Mouse (Mus musculus) cerebellum, adult 9-10 months (tissue): ENCODE measurements at regions not wholly inside any gene's neighbourhood (a gene's known extent, or its start where the extent isn't known, plus 50 kb on each side); places are given as distances from the start of the nearest gene placed in this dataset.

Experiments
- DNase-seq: peaks from one replicate; pipeline ENCODE4 v3.0.0; 2022

- peak; percentile 7 for DNase-seq
These were observed 138.7 kb downstream of the Cdr1 start for GRCm38 (mm10) chrX:61046700-61047099.

- DNase-seq = no peak
These were observed 142.2 kb downstream of the Cdr1 start for GRCm38 (mm10) chrX:61043147-61043546.
